Mouse (Mus musculus) stomach, postnatal 0 days (tissue): ENCODE data around the gene Ciao2a.

ENCODE experiments used
- CTCF ChIP-seq: IDR thresholded peaks from 2 replicates; pipeline ENCODE4 v1.5.1; 2016; ENCODE audit warnings: antibody characterized with exemption, low read depth, mild to moderate bottlenecking, moderate library complexity
- EP300 ChIP-seq: optimal IDR thresholded peaks from 2 replicates; pipeline ENCODE3; 2016; ENCODE audit warnings: antibody characterized with exemption

GRCm38 (mm10) chr9:66087062-66087461 is 39.3 kb upstream of the Ciao2a start:
- TF ChIP-seq CTCF (no peak), EP300 (no peak)
